Mouse (Mus musculus) kidney, adult 9 months (tissue): ENCODE data around the gene Ankrd17.

Experiments
- DNase-seq: peaks from one replicate; pipeline ENCODE4 v3.0.0; 2022

The Ankrd17 gene

DNA sequence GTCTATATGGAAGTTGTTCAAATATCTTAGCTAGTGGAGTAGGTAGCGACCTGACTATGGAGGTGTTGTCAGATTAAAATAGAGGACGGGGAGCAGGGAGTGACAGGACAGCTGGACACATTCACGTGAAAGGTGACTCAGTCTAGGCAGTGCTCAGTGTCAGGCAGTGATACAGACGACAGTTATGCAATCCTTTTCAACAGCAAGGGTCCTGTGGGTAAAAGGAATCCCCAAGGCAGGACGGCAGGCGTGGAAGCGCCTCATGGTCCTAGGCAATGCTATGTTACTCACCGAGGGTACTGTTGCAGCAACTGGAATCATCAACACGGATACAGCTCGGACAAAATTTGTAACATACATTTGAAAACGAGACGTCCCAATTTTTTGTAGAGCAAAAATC is 149.2 kb downstream of the Ankrd17 start:
- no peak for DNase-seq

DNA sequence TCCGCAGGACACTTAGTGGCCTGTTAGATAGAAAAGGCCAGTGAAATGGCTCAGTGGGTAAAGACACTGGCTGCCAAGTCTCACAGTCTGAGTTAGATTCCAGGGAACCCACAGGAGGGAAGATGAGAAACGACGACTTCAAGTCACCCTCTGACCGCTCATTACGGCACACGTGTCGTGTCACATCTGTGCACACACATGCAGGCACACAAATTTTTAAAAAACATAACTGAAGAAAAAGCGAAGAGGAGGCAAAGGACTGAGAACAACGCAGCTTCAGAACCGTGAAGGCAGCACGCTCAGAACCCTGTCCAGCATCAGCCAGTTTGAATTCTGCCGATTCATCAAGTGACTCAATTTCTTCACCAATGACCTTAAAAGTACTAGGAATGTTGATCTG is 153.0 kb downstream of the Ankrd17 start:
- DNase-seq: no peak

DNA sequence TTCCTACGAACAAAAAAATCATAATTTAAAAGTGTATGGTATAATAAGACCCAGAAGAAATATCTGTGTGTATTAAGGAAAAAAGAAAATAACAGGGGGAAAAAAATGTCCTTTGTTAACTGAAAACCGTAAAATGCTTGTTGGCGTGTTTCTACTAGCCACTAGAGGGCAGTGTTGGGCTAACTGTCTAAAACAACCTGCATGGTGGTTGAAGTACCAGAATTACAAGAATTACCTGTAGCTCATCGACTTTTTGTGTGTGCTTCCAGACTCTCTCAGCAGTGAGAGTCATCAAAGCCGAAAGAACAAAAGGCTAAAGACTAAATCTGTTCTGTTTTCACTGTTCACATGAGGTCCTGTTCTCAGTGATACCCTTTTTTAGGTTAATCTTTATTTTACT is 163.2 kb downstream of the Ankrd17 start:
- peak; percentile 55 for DNase-seq

DNA sequence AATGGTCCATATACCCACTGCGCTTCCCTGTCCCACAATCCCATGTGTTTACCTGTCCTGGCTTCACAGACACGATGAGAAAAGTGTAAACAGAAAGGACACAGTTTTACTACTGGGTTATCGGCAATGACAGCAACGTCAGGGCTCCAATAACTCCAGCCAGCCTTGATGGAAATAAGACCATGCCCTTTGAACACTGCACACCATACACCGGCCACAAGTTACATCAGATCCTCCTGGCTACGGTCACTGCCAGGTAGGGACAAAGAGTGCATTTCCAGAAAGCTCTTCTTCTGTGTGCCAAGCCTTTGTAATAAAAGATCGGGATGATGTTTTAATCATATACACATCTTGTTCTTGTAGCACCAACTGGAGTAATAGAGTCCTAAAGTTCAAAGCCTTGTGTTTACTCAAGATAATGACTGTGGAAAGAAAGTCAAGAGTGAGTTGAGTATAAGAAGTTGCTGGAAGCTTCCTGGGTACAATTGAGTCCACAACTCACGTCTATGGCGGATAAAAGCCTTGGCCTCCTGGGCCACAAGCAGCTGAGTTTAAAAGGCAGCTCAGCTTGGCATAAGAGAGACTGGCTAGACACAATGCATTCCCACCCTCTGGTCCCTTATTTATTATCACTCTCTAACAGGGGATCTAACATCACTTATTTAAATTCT is 163.8 kb downstream of the Ankrd17 start:
- no peak for DNase-seq

DNA sequence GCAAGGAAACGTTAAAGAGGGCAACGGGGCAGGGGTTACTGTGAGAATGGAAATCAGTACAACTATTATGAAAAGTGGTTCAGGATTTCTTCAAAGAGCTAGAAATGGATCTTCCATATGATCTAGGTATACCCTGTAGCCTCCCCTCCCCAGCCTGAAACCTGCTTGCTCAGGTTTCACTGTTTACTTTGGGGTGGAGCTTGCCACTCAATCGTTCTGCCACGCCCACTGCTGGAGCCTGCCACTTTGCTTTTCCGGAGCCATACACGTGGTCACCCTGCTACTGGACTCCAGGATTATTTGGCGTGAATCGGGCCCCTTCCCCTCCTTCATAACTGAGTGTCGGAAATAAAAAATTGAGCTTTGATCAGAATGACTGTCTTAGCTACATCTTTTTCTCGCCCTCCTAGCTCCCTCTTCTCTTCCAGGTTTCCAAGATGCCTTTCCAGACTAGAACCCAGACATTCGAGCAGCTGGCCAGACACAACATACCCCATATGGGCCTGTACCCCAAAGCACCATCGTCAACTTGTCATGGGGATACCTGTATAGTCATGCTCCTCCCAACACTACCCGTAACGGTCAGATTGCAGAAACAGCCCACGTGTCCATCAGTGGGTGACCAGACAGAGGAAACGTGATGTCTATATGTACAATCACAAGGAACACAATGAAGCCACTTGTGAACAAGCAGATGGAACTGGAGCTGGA is 166.3 kb downstream of the Ankrd17 start:
- DNase-seq: no peak

DNA sequence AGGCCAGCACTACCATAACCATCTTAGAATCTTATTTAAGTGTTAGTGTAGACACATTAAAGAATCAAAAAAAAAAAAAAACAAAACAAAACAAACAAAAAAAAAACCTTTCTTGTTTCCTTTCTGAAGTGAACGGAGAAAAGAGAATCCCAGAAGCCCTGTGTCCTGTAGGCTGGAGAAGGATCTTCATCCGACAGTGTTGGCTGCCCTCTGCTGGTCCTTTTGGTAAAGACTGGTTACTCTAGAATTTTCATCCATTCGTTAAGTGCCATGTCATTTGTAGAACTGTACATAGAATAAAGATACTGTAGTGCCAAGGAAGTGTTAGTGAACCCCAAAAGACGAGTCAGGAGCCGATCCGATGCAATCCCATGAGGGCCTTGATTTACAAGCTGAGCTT is 171.5 kb downstream of the Ankrd17 start:
- peak; percentile 60 for DNase-seq

DNA sequence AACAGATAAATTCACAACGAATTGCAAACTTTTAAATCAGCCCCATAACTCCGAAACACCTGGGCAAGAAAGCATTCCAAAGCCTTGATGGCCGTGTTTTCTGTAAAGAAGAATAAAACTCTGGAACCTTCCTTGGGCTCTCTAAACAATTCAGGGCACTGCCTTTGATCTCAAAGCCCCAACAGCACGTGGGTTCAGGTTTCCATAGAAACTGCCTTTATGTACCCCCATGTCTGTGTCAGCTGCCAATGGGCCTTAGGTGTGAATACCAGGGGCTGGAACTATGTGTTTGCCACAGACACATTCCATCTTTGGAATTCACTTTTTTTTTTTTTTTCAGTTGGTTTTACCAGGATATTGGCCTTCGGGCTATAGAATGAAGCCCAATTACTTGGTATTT is 183.6 kb downstream of the Ankrd17 start:
- DNase-seq: no peak

DNA sequence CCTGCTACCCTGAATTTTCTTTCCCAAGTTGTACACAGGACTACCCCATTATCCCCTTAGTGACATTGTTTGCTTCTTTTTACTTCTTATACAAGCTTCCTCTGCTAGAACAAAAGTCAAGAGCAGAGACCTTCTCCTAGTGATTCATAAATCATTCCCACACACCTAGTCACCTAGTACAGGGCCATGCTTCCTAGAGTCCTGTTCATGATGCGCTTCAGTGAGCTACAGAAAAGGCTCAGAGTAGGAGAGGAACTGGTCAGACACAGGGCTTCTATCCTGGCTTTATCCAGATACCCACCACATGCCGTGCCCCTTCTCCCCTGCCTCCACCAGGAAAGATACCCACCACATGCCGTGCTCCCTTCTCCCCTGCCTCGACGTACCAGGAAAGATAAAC is 187.3 kb downstream of the Ankrd17 start:
- DNase-seq: no peak

DNA sequence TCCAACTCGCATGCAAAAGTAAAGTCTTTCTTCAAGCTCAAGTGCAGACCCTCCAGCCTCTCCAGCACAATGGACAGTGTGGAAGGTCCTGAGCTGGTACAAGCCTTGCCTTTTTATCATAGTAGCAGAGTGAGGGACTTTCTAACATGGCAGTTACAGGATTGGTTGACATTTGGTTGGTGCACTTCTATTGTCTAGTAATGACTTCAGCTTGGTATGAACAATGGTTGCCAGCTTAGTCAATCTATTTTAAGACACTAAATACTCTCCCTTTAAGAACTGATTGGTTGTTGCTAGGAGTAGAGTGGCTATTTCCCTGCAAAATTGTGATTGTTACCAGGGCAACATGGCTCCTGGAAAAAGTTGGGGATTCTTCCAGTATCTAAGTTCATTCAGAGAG is 188.3 kb downstream of the Ankrd17 start:
- DNase-seq: no peak
